Mouse (Mus musculus) lung, postnatal 0 days (tissue): ENCODE data around the gene Fbxw5. TPM values are rescaled to one million over a fixed set of nuclear protein-coding genes. Genes with fewer than 3 reads are reported as not detected.

Experiments used
- ATAC-seq: fragments of 200-750 bp; cut with Nextera tagmentation; 2 replicates; pipeline ENCODE4 v1.8.0; 2017; ENCODE audit warnings: moderate library complexity
- DNase-seq: peaks from one replicate; pipeline ENCODE4 v3.0.0-alpha.2; 2016; ENCODE audit warnings: low spot score
- H3K27ac ChIP-seq: fragments of 300-500 bp; sonication (generic); 2 replicates; pipeline ENCODE4 v1.5.1; 2014; ENCODE audit warnings: antibody characterized with exemption, mild to moderate bottlenecking, low read length, mixed read lengths
- H3K27me3 ChIP-seq: fragments of 300-500 bp; sonication (generic); replicated peaks from 2 replicates; pipeline ENCODE4 v1.6.1; 2014; ENCODE audit warnings: low read length, mixed read lengths; ENCODE audit not compliant: insufficient read depth
- H3K36me3 ChIP-seq: fragments of 300-500 bp; sonication (generic); 2 replicates; pipeline ENCODE4 v1.6.1; 2014; ENCODE audit warnings: low read length, mixed read lengths; ENCODE audit not compliant: insufficient read depth
- H3K4me1 ChIP-seq: fragments of 300-500 bp; sonication (generic); 2 replicates; pipeline ENCODE4 v1.6.1; 2014; ENCODE audit warnings: antibody characterized with exemption, low read depth, low read length, mixed read lengths; ENCODE audit not compliant: insufficient read depth
- H3K4me2 ChIP-seq: fragments of 300-500 bp; sonication (generic); replicated peaks from 2 replicates; pipeline ENCODE4 v1.6.1; 2014; ENCODE audit warnings: low read depth, mild to moderate bottlenecking, low read length, moderate library complexity, mixed read lengths
- H3K4me3 ChIP-seq: fragments of 300-500 bp; sonication (generic); 2 replicates; pipeline ENCODE4 v1.5.1; 2014; ENCODE audit warnings: low read depth, low read length
- H3K9ac ChIP-seq: fragments of 300-500 bp; sonication (generic); replicated peaks from 2 replicates; pipeline ENCODE4 v1.6.1; 2014; ENCODE audit warnings: low read depth, mild to moderate bottlenecking
- H3K9me3 ChIP-seq: fragments of 300-500 bp; sonication (generic); 2 replicates; pipeline ENCODE4 v1.6.1; 2016; ENCODE audit warnings: low read length, mixed read lengths
- CTCF ChIP-seq: IDR thresholded peaks from 2 replicates; pipeline ENCODE4 v1.5.1; 2016; ENCODE audit warnings: antibody characterized with exemption, mild to moderate bottlenecking
- EP300 ChIP-seq: IDR thresholded peaks from 2 replicates; pipeline ENCODE4 v1.6.1; 2016; ENCODE audit warnings: antibody characterized with exemption, mild to moderate bottlenecking, control low read depth
- WGBS: fragments of 180-500 bp; shearing (Covaris S2); extraction: QIAGEN DNeasy Blood & Tissue Kit; methylation state at CpG from one replicate; pipeline ENCODE4 v1.1.7; 2014; 5-methylcytosine and 5-hydroxymethylcytosine counted together
- polyA plus RNA-seq: library from polyadenylated mRNA; unstranded; fragments of >200 nt; fragmentation: Nextera tagmentation; extraction: Ambion mirVana; gene quantifications from 2 replicates; pipeline ENCODE4 v1.2.1, GENCODE M21; 2015

Gene Fbxw5
- polyA plus RNA-seq, 1 experiment from 2014 or later = 43.4 TPM

- H3K4me2 ChIP-seq = no peak overlapping the region
- no peaks in the 10 kb centered on the region for H3K9me3 ChIP-seq
- no peak overlapping the region for H3K9ac ChIP-seq
- no peak for ATAC-seq
- 59% methylated on average over 6 of the region's 6 CpGs for WGBS
- no peaks in the 10 kb centered on the region for H3K36me3 ChIP-seq
- H3K27ac ChIP-seq = no peak overlapping the region
- no peak for DNase-seq
- no peaks in the 10 kb centered on the region for H3K27me3 ChIP-seq
- TF ChIP-seq CTCF = no peak
- no peak for TF ChIP-seq EP300
- H3K4me1 ChIP-seq = no peaks in the 10 kb centered on the region
- no peak overlapping the region for H3K4me3 ChIP-seq
Measured at GRCm38 (mm10) chr2:25487965-25488670, 12.4 kb upstream of the Fbxw5 start.

DNA sequence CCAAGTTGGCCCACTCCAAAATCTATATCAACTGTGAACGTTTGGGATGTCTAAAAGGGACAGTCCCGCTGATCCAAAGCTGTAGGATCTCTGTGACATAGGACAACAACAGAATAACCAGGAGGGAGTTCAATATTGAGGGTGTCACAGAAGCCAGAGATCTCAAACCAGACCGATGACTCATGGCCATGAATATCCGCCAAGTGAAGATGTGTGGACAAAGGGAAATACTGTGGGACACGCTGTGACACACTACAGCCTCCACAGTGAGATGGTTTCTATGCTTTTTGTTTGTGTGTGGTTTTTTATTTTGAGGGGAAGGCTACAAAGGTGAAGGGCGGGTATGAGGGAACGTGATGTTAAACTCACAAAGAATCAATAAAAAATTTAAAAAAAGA is 11.9 kb upstream of the Fbxw5 start:
- Histone ChIP-seq H3K4me1 (no peaks in the 10 kb centered on the region), H3K4me2 (no peak overlapping the region), H3K27ac (no peak overlapping the region), H3K9me3 (no peaks in the 10 kb centered on the region), H3K4me3 (no peak overlapping the region), H3K9ac (no peak overlapping the region), H3K27me3 (no peaks in the 10 kb centered on the region), H3K36me3 (no peaks in the 10 kb centered on the region)
- TF ChIP-seq EP300 (no peak), CTCF (no peak)
- 68% methylated on average over 7 of the region's 7 CpGs for WGBS
- ATAC-seq (no peak), DNase-seq (no peak)

DNA sequence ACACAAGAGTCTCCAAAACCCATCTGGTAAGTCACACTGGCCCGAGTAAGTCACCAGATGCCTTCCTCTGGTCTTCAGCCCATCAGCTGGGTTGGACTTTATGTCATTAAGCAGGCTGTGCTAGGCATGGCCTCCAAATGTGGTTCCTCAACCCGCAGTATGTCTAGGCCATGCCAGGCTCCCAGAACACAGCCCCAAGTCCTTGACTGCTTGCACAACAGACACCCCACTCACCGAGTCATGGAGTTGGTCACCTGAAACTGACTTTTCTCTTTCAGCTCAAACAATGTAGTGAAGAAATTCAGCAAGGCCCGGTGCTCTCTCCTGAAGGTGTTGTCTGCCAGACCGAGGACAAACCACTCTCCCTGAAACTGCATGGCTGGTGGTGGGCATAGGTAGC is 7.6 kb upstream of the Fbxw5 start:
- DNase-seq (no peak), ATAC-seq (no peak)
- WGBS = 68% methylated on average over 5 of the region's 5 CpGs
- Histone ChIP-seq H3K4me2 (no peak overlapping the region), H3K4me3 (no peak overlapping the region), H3K4me1 (no peaks in the 10 kb centered on the region), H3K27ac (no peak overlapping the region), H3K9ac (no peak overlapping the region), H3K9me3 (no peaks in the 10 kb centered on the region), H3K36me3 (no peaks in the 10 kb centered on the region), H3K27me3 (no peaks in the 10 kb centered on the region)
- TF ChIP-seq CTCF = no peak

- WGBS = 75% methylated on average over 5 of the region's 5 CpGs
- ATAC-seq = no peak
Measured at GRCm38 (mm10) chr2:25493476-25493961, 7.0 kb upstream of the Fbxw5 start, which contains the start of gene Lcn12. Lcn12 (minus strand) TSS chr2:25493911.

GRCm38 (mm10) chr2:25496462-25496861 is 4.1 kb upstream of the Fbxw5 start:
- 48% methylated on average over 4 of the region's 4 CpGs for WGBS
- TF ChIP-seq EP300 = no peak
- TF ChIP-seq CTCF = peak; percentile 66
- peaks cover 7% of the 10 kb centered on the region; the same call in 1 of the 2 replicates for H3K4me1 ChIP-seq
- H3K36me3 ChIP-seq = no peaks in the 10 kb centered on the region
- H3K27me3 ChIP-seq = no peaks in the 10 kb centered on the region
- H3K4me2 ChIP-seq = no peak overlapping the region
- no peak overlapping the region for H3K9ac ChIP-seq
- H3K27ac ChIP-seq = no peak overlapping the region
- H3K4me3 ChIP-seq = no peak overlapping the region
- H3K9me3 ChIP-seq = no peaks in the 10 kb centered on the region
- no peak for ATAC-seq
- peak; percentile 41 for DNase-seq

More at GRCm38 (mm10) chr2:25493476-25493961, 7.0 kb upstream of the Fbxw5 start, which contains the start of gene Lcn12:
- no peak within 1 kb of the TSS for H3K4me2 ChIP-seq
- H3K9me3 ChIP-seq = no peaks in the 10 kb centered on the region
- no peak within 1 kb of the TSS for H3K27ac ChIP-seq
- no peaks in the 10 kb centered on the region for H3K4me1 ChIP-seq
- no peak within 1 kb of the TSS for H3K9ac ChIP-seq
- no peak for TF ChIP-seq EP300
- no peak for TF ChIP-seq CTCF
- no peaks in the 10 kb centered on the region for H3K27me3 ChIP-seq
- DNase-seq = no peak
- H3K4me3 ChIP-seq = no peak within 1 kb of the TSS
- H3K36me3 ChIP-seq = no peaks in the 10 kb centered on the region

DNA sequence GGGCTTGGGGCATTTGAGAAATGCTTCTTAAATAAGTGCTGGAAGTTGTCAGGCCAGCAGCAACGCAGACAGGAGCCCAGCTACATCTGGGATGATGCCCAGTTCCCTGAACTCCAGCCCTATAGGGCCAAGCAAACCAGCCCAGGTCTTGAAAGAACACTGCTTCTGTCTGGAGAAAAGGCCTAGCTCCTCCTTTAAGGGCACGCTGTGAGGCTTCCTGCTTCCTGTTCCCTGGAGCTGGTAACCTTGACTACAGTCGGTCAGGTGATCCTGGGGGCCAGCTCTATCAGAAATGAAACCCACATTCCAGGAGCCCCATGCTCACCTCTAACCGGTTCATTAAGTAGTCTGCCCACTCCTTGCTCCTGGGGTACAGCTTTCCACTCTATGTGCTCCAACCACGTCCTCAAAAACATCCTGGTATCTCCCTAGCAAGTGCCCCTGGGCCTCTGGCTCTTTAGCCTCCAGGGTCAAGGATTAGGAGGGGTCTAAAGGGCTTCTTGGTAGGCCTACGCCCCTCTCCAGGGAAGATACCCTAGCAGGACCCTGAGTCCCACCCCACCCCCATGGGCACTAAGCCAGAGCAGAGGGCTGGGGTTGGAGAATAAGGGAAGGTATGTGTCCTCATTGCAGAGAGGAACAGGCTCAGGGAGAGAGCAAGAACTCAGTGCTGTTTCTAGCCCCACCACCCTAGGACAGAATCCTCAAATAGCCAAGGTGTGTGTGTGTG is 2.5 kb upstream of the Fbxw5 start:
- no peaks in the 10 kb centered on the region for H3K9me3 ChIP-seq
- no peaks in the 10 kb centered on the region for H3K36me3 ChIP-seq
- no peak for TF ChIP-seq EP300
- no peak for TF ChIP-seq CTCF
- no peaks in the 10 kb centered on the region for H3K27me3 ChIP-seq
- WGBS = 34% methylated on average over 6 of the region's 6 CpGs
- H3K4me3 ChIP-seq = no peak overlapping the region
- H3K9ac ChIP-seq = no peak overlapping the region
- DNase-seq (peak; percentile 62), ATAC-seq (peak; percentile 32)
- H3K27ac ChIP-seq = peak overlapping the region; percentile 64
- peaks cover 12% of the 10 kb centered on the region; the same call in 1 of the 2 replicates for H3K4me1 ChIP-seq
- no peak overlapping the region for H3K4me2 ChIP-seq
